Mouse (Mus musculus): Measurements from ENCODE around the gene Trip4.

Gene Trip4

GRCm38 (mm10) chr9:65908394-65909300 is at the start of gene Trip4, which contains the start of gene Csnk1g1:
Gene Trip4 (minus strand): TSS chr9:65908794.
Gene Csnk1g1 (plus strand): TSS chr9:65908924.
- Histone ChIP-seq H3K27me3 (ENCODE audit: insufficient read depth, low read length) (no peaks in the 10 kb centered on the region), H3K4me3 (replicated peaks; ENCODE audit: low read length) (peak within 1 kb of the TSS; percentile 94), H3K4me1 (replicated peaks; ENCODE audit: low read depth, low read length) (peaks cover 19% of the 10 kb centered on the region), H3K36me3 (ENCODE audit: insufficient read depth, low read length) (peaks cover 6% of the 10 kb centered on the region; the same call in 1 of the 2 replicates), H3K9me3 (ENCODE audit: low read length) (no peaks in the 10 kb centered on the region)
- TF ChIP-seq CTCF (conservative IDR thresholded peaks at IDR 0.05; ENCODE audit: low read length): no peak
- TF ChIP-seq POU5F1 (IDR thresholded peaks at IDR 0.05; ENCODE audit: borderline replicate concordance, low read length): no peak
- no peak for TF ChIP-seq NANOG (IDR thresholded peaks at IDR 0.05; ENCODE audit: borderline replicate concordance, low read length)

GRCm38 (mm10) chr9:65951082-65951587 is 42.5 kb upstream of the Trip4 start:
- H3K4me3 ChIP-seq (replicated peaks; ENCODE audit: low read length): no peak overlapping the region
- H3K4me1 ChIP-seq (replicated peaks; ENCODE audit: low read depth, low read length): peaks cover 5% of the 10 kb centered on the region
- peaks cover 20% of the 10 kb centered on the region for H3K36me3 ChIP-seq (ENCODE audit: insufficient read depth, low read length)
- TF ChIP-seq NANOG (IDR thresholded peaks at IDR 0.05; ENCODE audit: borderline replicate concordance, low read length) (no peak), CTCF (conservative IDR thresholded peaks at IDR 0.05; ENCODE audit: low read length) (no peak), POU5F1 (IDR thresholded peaks at IDR 0.05; ENCODE audit: borderline replicate concordance, low read length) (no peak)
- no peaks in the 10 kb centered on the region for H3K27me3 ChIP-seq (ENCODE audit: insufficient read depth, low read length)
- no peaks in the 10 kb centered on the region for H3K9me3 ChIP-seq (ENCODE audit: low read length)

- TF ChIP-seq NANOG (IDR thresholded peaks at IDR 0.05; ENCODE audit: borderline replicate concordance, low read length): no peak
- no peak for TF ChIP-seq POU5F1 (IDR thresholded peaks at IDR 0.05; ENCODE audit: borderline replicate concordance, low read length)
- TF ChIP-seq CTCF (conservative IDR thresholded peaks at IDR 0.05; ENCODE audit: low read length): no peak
- Histone ChIP-seq H3K36me3 (ENCODE audit: insufficient read depth, low read length) (peaks cover 6% of the 10 kb centered on the region; the same call in 1 of the 2 replicates), H3K4me3 (replicated peaks; ENCODE audit: low read length) (no peak overlapping the region), H3K4me1 (replicated peaks; ENCODE audit: low read depth, low read length) (no peaks in the 10 kb centered on the region), H3K27me3 (ENCODE audit: insufficient read depth, low read length) (no peaks in the 10 kb centered on the region), H3K9me3 (ENCODE audit: low read length) (no peaks in the 10 kb centered on the region)
Observed at GRCm38 (mm10) chr9:65937566-65937965, 29.0 kb upstream of the Trip4 start.

- H3K9me3 ChIP-seq (ENCODE audit: low read length): no peaks in the 10 kb centered on the region
- H3K4me3 ChIP-seq (replicated peaks; ENCODE audit: low read length): no peak overlapping the region
- no peaks in the 10 kb centered on the region for H3K27me3 ChIP-seq (ENCODE audit: insufficient read depth, low read length)
- no peaks in the 10 kb centered on the region for H3K4me1 ChIP-seq (replicated peaks; ENCODE audit: low read depth, low read length)
- H3K36me3 ChIP-seq (ENCODE audit: insufficient read depth, low read length): no peaks in the 10 kb centered on the region
- TF ChIP-seq CTCF (conservative IDR thresholded peaks at IDR 0.05; ENCODE audit: low read length) (no peak), NANOG (IDR thresholded peaks at IDR 0.05; ENCODE audit: borderline replicate concordance, low read length) (no peak), POU5F1 (IDR thresholded peaks at IDR 0.05; ENCODE audit: borderline replicate concordance, low read length) (no peak)
Observed at GRCm38 (mm10) chr9:65929826-65930225, 21.2 kb upstream of the Trip4 start.

- no peaks in the 10 kb centered on the region for H3K4me1 ChIP-seq (replicated peaks; ENCODE audit: low read depth, low read length)
- no peak overlapping the region for H3K4me3 ChIP-seq (replicated peaks; ENCODE audit: low read length)
- TF ChIP-seq CTCF (conservative IDR thresholded peaks at IDR 0.05; ENCODE audit: low read length) (no peak), POU5F1 (IDR thresholded peaks at IDR 0.05; ENCODE audit: borderline replicate concordance, low read length) (no peak), NANOG (IDR thresholded peaks at IDR 0.05; ENCODE audit: borderline replicate concordance, low read length) (no peak)
- H3K9me3 ChIP-seq (ENCODE audit: low read length): no peaks in the 10 kb centered on the region
- no peaks in the 10 kb centered on the region for H3K36me3 ChIP-seq (ENCODE audit: insufficient read depth, low read length)
- no peaks in the 10 kb centered on the region for H3K27me3 ChIP-seq (ENCODE audit: insufficient read depth, low read length)
Observed at GRCm38 (mm10) chr9:65928456-65928855, 19.9 kb upstream of the Trip4 start.

- Histone ChIP-seq H3K4me3 (replicated peaks; ENCODE audit: low read length) (no peak overlapping the region), H3K36me3 (ENCODE audit: insufficient read depth, low read length) (no peaks in the 10 kb centered on the region), H3K4me1 (replicated peaks; ENCODE audit: low read depth, low read length) (peaks cover 8% of the 10 kb centered on the region), H3K9me3 (ENCODE audit: low read length) (no peaks in the 10 kb centered on the region), H3K27me3 (ENCODE audit: insufficient read depth, low read length) (no peaks in the 10 kb centered on the region)
- no peak for TF ChIP-seq CTCF (conservative IDR thresholded peaks at IDR 0.05; ENCODE audit: low read length)
- no peak for TF ChIP-seq POU5F1 (IDR thresholded peaks at IDR 0.05; ENCODE audit: borderline replicate concordance, low read length)
- no peak for TF ChIP-seq NANOG (IDR thresholded peaks at IDR 0.05; ENCODE audit: borderline replicate concordance, low read length)
Observed at GRCm38 (mm10) chr9:65917015-65917414, 8.4 kb upstream of the Trip4 start.

GRCm38 (mm10) chr9:65913976-65914375 is 5.4 kb upstream of the Trip4 start:
- Histone ChIP-seq H3K4me3 (replicated peaks; ENCODE audit: low read length) (no peak overlapping the region), H3K9me3 (ENCODE audit: low read length) (no peaks in the 10 kb centered on the region), H3K4me1 (replicated peaks; ENCODE audit: low read depth, low read length) (peaks cover 13% of the 10 kb centered on the region), H3K36me3 (ENCODE audit: insufficient read depth, low read length) (no peaks in the 10 kb centered on the region), H3K27me3 (ENCODE audit: insufficient read depth, low read length) (no peaks in the 10 kb centered on the region)
- TF ChIP-seq CTCF (conservative IDR thresholded peaks at IDR 0.05; ENCODE audit: low read length): no peak
- no peak for TF ChIP-seq POU5F1 (IDR thresholded peaks at IDR 0.05; ENCODE audit: borderline replicate concordance, low read length)
- no peak for TF ChIP-seq NANOG (IDR thresholded peaks at IDR 0.05; ENCODE audit: borderline replicate concordance, low read length)

GRCm38 (mm10) chr9:65909837-65910236 is 1.2 kb upstream of the Trip4 start:
- no peaks in the 10 kb centered on the region for H3K9me3 ChIP-seq (ENCODE audit: low read length)
- H3K27me3 ChIP-seq (ENCODE audit: insufficient read depth, low read length): no peaks in the 10 kb centered on the region
- H3K4me1 ChIP-seq (replicated peaks; ENCODE audit: low read depth, low read length): peaks cover 19% of the 10 kb centered on the region
- TF ChIP-seq NANOG (IDR thresholded peaks at IDR 0.05; ENCODE audit: borderline replicate concordance, low read length): no peak
- no peak for TF ChIP-seq POU5F1 (IDR thresholded peaks at IDR 0.05; ENCODE audit: borderline replicate concordance, low read length)
- no peak for TF ChIP-seq CTCF (conservative IDR thresholded peaks at IDR 0.05; ENCODE audit: low read length)
- H3K36me3 ChIP-seq (ENCODE audit: insufficient read depth, low read length): peaks cover 6% of the 10 kb centered on the region; the same call in 1 of the 2 replicates
- H3K4me3 ChIP-seq (replicated peaks; ENCODE audit: low read length): peak overlapping the region; percentile 94

All from E14TG2a.4 (cell line).